Mouse (Mus musculus): ENCODE data around the gene Spats2l.

DNA sequence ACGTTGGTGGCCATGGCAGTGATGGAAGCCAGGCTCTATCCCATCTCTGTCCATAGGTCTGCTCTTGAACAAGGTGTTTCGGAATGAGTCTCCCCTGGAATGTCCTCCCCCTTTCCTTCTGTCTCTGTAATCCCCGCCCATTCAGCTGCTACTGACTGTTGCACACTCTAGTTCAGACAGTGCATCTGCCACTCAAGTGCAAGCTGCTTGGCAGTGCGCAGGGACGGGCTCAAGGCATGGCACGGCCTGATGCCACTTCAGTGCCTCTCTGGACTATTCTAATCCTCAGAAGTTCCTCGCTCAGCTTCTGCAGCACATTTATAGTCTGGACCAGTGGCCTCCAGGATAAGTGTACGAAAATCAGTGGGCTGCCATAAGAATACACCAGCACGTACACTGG is 52.3 kb downstream of the Spats2l start:
- no peak for TF ChIP-seq EP300 (IDR thresholded peaks at IDR 0.05; ENCODE audit: low read depth in 1 of 2, low read length in 2 of 2)
- no peak for TF ChIP-seq POLR2A (IDR thresholded peaks at IDR 0.05; ENCODE audit: control insufficient read depth in 1 of 2, insufficient read depth in 1 of 2, low read depth in 1 of 2, low read length in 2 of 2, poor library complexity in 1 of 2)
- TF ChIP-seq CTCF (IDR thresholded peaks at IDR 0.05 in 2 of 3, conservative IDR thresholded peaks at IDR 0.05 in 1 of 3; ENCODE audit: control insufficient read depth in 1 of 3, insufficient read depth in 1 of 3, low read depth in 2 of 3, low read length in 3 of 3, poor library complexity in 1 of 3, severe bottlenecking in 1 of 3), result no peak
- TF ChIP-seq ZMIZ1 (IDR thresholded peaks at IDR 0.05; ENCODE audit: low read depth, low read length), result no peak
- no peak for TF ChIP-seq RAD21 (IDR thresholded peaks at IDR 0.05; ENCODE audit: low read depth, low read length)
- no peak for TF ChIP-seq KAT2A (conservative IDR thresholded peaks at IDR 0.05; ENCODE audit: low read depth, low read length)
- no peak for TF ChIP-seq ZC3H11A (IDR thresholded peaks at IDR 0.05; ENCODE audit: low read depth, low read length)
- TF ChIP-seq MAFK (IDR thresholded peaks at IDR 0.05; ENCODE audit: borderline replicate concordance, low read depth, low read length), result no peak
- TF ChIP-seq ZNF384 (IDR thresholded peaks at IDR 0.05; ENCODE audit: low read depth, low read length), result no peak
- no peak for TF ChIP-seq TBP (IDR thresholded peaks at IDR 0.05; ENCODE audit: low read depth, low read length)
- no peak for TF ChIP-seq USF1 (IDR thresholded peaks at IDR 0.05; ENCODE audit: low read depth, low read length)
- TF ChIP-seq POLR2AphosphoS2 (IDR thresholded peaks at IDR 0.05; ENCODE audit: low read length), result no peak

Measured in MEL (cell line).